Mouse (Mus musculus) erythroblast, embryonic 14.5 days (primary cell): ENCODE measurements around the gene Mthfd2. TPM values are rescaled to one million over a fixed set of nuclear protein-coding genes. Genes with fewer than 3 reads are reported as not detected.

Experiments
- H3K27me3 ChIP-seq: 2 replicates; pipeline ENCODE4 v1.6.1; 2012; ENCODE audit warnings: inconsistent platforms; ENCODE audit not compliant: control insufficient read depth
- H3K36me3 ChIP-seq: 2 replicates; pipeline ENCODE4 v1.6.1; 2012; ENCODE audit warnings: mild to moderate bottlenecking, inconsistent platforms; ENCODE audit not compliant: control insufficient read depth
- H3K4me1 ChIP-seq: 2 replicates; pipeline ENCODE4 v1.6.1; 2012; ENCODE audit warnings: inconsistent platforms; ENCODE audit not compliant: control insufficient read depth
- H3K4me3 ChIP-seq: replicated peaks from 2 replicates; pipeline ENCODE3; 2012; ENCODE audit warnings: moderate library complexity, mild to moderate bottlenecking, inconsistent platforms
- H3K9me3 ChIP-seq: 2 replicates; pipeline ENCODE4 v1.6.1; 2012; ENCODE audit warnings: low read length, inconsistent platforms, mixed read lengths; ENCODE audit not compliant: control insufficient read depth
- GATA1 ChIP-seq: IDR thresholded peaks from 2 replicates; pipeline ENCODE4 v1.6.1; 2012; ENCODE audit warnings: low read length, inconsistent platforms, mixed read lengths
- TAL1 ChIP-seq: IDR thresholded peaks from 3 replicates; pipeline ENCODE4 v1.6.1; 2012; ENCODE audit warnings: low read length, inconsistent platforms, mixed read lengths
- polyA plus RNA-seq: library from polyadenylated mRNA; stranded (reverse); fragments of >175 nt; gene quantifications from 2 replicates; pipeline ENCODE4 v1.2.3, GENCODE M21; 2012

Gene Mthfd2
- polyA plus RNA-seq, 1 experiment, result 6.1 TPM

- Histone ChIP-seq H3K36me3 (peaks cover 85% of the 10 kb centered on the region), H3K9me3 (no peaks in the 10 kb centered on the region), H3K27me3 (no peaks in the 10 kb centered on the region), H3K4me1 (peaks cover 11% of the 10 kb centered on the region), H3K4me3 (no peak overlapping the region)
- no peak for TF ChIP-seq TAL1
Measured at GRCm38 (mm10) chr6:83342957-83343356, 17.2 kb upstream of the Mthfd2 start.

- peaks cover 3% of the 10 kb centered on the region for H3K4me1 ChIP-seq
- no peak for TF ChIP-seq GATA1
- no peak for TF ChIP-seq TAL1
- H3K4me3 ChIP-seq, result no peak overlapping the region
- no peaks in the 10 kb centered on the region for H3K9me3 ChIP-seq
- H3K27me3 ChIP-seq, result no peaks in the 10 kb centered on the region
- peaks cover 90% of the 10 kb centered on the region for H3K36me3 ChIP-seq
Measured at GRCm38 (mm10) chr6:83341387-83341786, 15.7 kb upstream of the Mthfd2 start.

GRCm38 (mm10) chr6:83327591-83328190 is 2.0 kb upstream of the Mthfd2 start:
- Histone ChIP-seq H3K36me3 (peaks cover 66% of the 10 kb centered on the region), H3K27me3 (no peaks in the 10 kb centered on the region), H3K4me1 (peaks cover 43% of the 10 kb centered on the region), H3K4me3 (peak overlapping the region; percentile 77), H3K9me3 (peaks cover 3% of the 10 kb centered on the region)
- TF ChIP-seq GATA1 (no peak), TAL1 (no peak)

GRCm38 (mm10) chr6:83326761-83327160 is 1.1 kb upstream of the Mthfd2 start:
- Histone ChIP-seq H3K27me3 (no peaks in the 10 kb centered on the region), H3K36me3 (peaks cover 66% of the 10 kb centered on the region), H3K4me1 (peaks cover 46% of the 10 kb centered on the region), H3K9me3 (peaks cover 3% of the 10 kb centered on the region), H3K4me3 (peak overlapping the region; percentile 77)
- no peak for TF ChIP-seq TAL1
- TF ChIP-seq GATA1, result no peak

GRCm38 (mm10) chr6:83326394-83326736 is 657 bp upstream of the Mthfd2 start:
- H3K4me1 ChIP-seq, result peaks cover 46% of the 10 kb centered on the region
- H3K4me3 ChIP-seq, result peak overlapping the region; percentile 77
- TF ChIP-seq TAL1 (no peak), GATA1 (no peak)
- peaks cover 3% of the 10 kb centered on the region for H3K9me3 ChIP-seq
- no peaks in the 10 kb centered on the region for H3K27me3 ChIP-seq
- H3K36me3 ChIP-seq, result peaks cover 65% of the 10 kb centered on the region

GRCm38 (mm10) chr6:83323652-83324419 is 1.9 kb downstream of the Mthfd2 start:
- Histone ChIP-seq H3K27me3 (no peaks in the 10 kb centered on the region), H3K4me3 (peak overlapping the region; percentile 24)
- TF ChIP-seq GATA1, result no peak

GRCm38 (mm10) chr6:83322794-83323193 is 2.9 kb downstream of the Mthfd2 start:
- H3K4me3 ChIP-seq, result no peak overlapping the region
- peaks cover 1% of the 10 kb centered on the region for H3K9me3 ChIP-seq
- peaks cover 41% of the 10 kb centered on the region for H3K36me3 ChIP-seq
- peaks cover 44% of the 10 kb centered on the region for H3K4me1 ChIP-seq
- no peaks in the 10 kb centered on the region for H3K27me3 ChIP-seq
- peak; percentile 74 for TF ChIP-seq GATA1
- TF ChIP-seq TAL1, result no peak

More at GRCm38 (mm10) chr6:83323652-83324419, 1.9 kb downstream of the Mthfd2 start:
- Histone ChIP-seq H3K4me1 (peaks cover 47% of the 10 kb centered on the region), H3K9me3 (peaks cover 3% of the 10 kb centered on the region), H3K36me3 (peaks cover 48% of the 10 kb centered on the region)

- H3K4me1 ChIP-seq, result peaks cover 42% of the 10 kb centered on the region
- H3K9me3 ChIP-seq, result no peaks in the 10 kb centered on the region
- H3K27me3 ChIP-seq, result no peaks in the 10 kb centered on the region
- H3K4me3 ChIP-seq, result no peak overlapping the region
- no peak for TF ChIP-seq TAL1
- TF ChIP-seq GATA1, result no peak
- H3K36me3 ChIP-seq, result peaks cover 36% of the 10 kb centered on the region
Measured at GRCm38 (mm10) chr6:83321927-83322326, 3.8 kb downstream of the Mthfd2 start.

GRCm38 (mm10) chr6:83317108-83317741 is 8.5 kb downstream of the Mthfd2 start:
- H3K36me3 ChIP-seq, result peaks cover 55% of the 10 kb centered on the region
- H3K4me3 ChIP-seq, result peak overlapping the region; percentile 79
- no peak for TF ChIP-seq TAL1
- peaks cover 62% of the 10 kb centered on the region for H3K4me1 ChIP-seq
- H3K9me3 ChIP-seq, result no peaks in the 10 kb centered on the region
- H3K27me3 ChIP-seq, result no peaks in the 10 kb centered on the region
